Mouse (Mus musculus) forebrain, embryonic 16.5 days (tissue): Measurements from ENCODE around the gene Foxp1. TPM values are rescaled to one million over a fixed set of nuclear protein-coding genes. Genes with fewer than 3 reads are reported as not detected.

Experiments
- ATAC-seq: fragments of 200-750 bp; cut with Nextera tagmentation; 2 replicates; pipeline ENCODE4 v1.8.0; 2017; ENCODE audit warnings: mild to moderate bottlenecking, moderate library complexity
- H3K27ac ChIP-seq: fragments of 300-500 bp; sonication (generic); 2 replicates; pipeline ENCODE4 v1.5.1; 2014; ENCODE audit warnings: low read length, control low read depth
- H3K27me3 ChIP-seq: fragments of 300-500 bp; sonication (generic); replicated peaks from 2 replicates; pipeline ENCODE4 v1.6.1; 2014; ENCODE audit warnings: low read length; ENCODE audit not compliant: control insufficient read depth, insufficient read depth
- H3K36me3 ChIP-seq: fragments of 300-500 bp; sonication (generic); 2 replicates; pipeline ENCODE4 v1.6.1; 2014; ENCODE audit not compliant: control insufficient read depth, insufficient read depth
- H3K4me1 ChIP-seq: fragments of 300-500 bp; sonication (generic); replicated peaks from 2 replicates; pipeline ENCODE4 v1.6.1; 2014; ENCODE audit warnings: low read length; ENCODE audit not compliant: control insufficient read depth, insufficient read depth
- H3K4me2 ChIP-seq: fragments of 300-500 bp; sonication (generic); 2 replicates; pipeline ENCODE4 v1.6.1; 2014; ENCODE audit warnings: mild to moderate bottlenecking, low read length, control low read depth
- H3K4me3 ChIP-seq: fragments of 300-500 bp; sonication (generic); replicated peaks from 2 replicates; pipeline ENCODE4 v1.5.1; 2014; ENCODE audit warnings: mild to moderate bottlenecking, low read length, control low read depth
- H3K9ac ChIP-seq: fragments of 300-500 bp; sonication (generic); replicated peaks from 2 replicates; pipeline ENCODE4 v1.6.1; 2014; ENCODE audit warnings: low read depth, low read length, control low read depth
- H3K9me3 ChIP-seq: fragments of 300-500 bp; sonication (generic); 2 replicates; pipeline ENCODE4 v1.6.1; 2016; ENCODE audit warnings: low read length; ENCODE audit not compliant: control insufficient read depth
- WGBS: fragments of 180-500 bp; shearing (Covaris S2); extraction: QIAGEN DNeasy Blood & Tissue Kit; methylation state at CpG from one replicate; pipeline ENCODE4 v1.1.7; 2014; 5-methylcytosine and 5-hydroxymethylcytosine counted together
- polyA plus RNA-seq: library from polyadenylated mRNA; unstranded; fragments of >200 nt; fragmentation: Nextera tagmentation; extraction: Ambion mirVana; gene quantifications from 2 replicates; pipeline ENCODE4 v1.2.1, GENCODE M21; 2015

Gene Foxp1
- polyA plus RNA-seq, 1 experiment from 2014 or later: 123 TPM

GRCm38 (mm10) chr6:99378997-99379710, 143.4 kb downstream of the Foxp1 start:
- no peak for ATAC-seq
- Histone ChIP-seq H3K36me3 (no peaks in the 10 kb centered on the region), H3K4me3 (no peak overlapping the region), H3K9ac (no peak overlapping the region), H3K27ac (no peak overlapping the region), H3K4me2 (no peak overlapping the region), H3K9me3 (no peaks in the 10 kb centered on the region), H3K4me1 (peaks cover 37% of the 10 kb centered on the region), H3K27me3 (no peaks in the 10 kb centered on the region)
- 67% methylated on average over 7 of the region's 7 CpGs for WGBS

GRCm38 (mm10) chr6:99377716-99378115, 144.8 kb downstream of the Foxp1 start:
- Histone ChIP-seq H3K36me3 (no peaks in the 10 kb centered on the region), H3K4me2 (no peak overlapping the region), H3K27me3 (no peaks in the 10 kb centered on the region), H3K4me3 (no peak overlapping the region), H3K4me1 (peaks cover 40% of the 10 kb centered on the region), H3K27ac (peak overlapping the region; percentile 86; the same call in 1 of the 2 replicates), H3K9me3 (no peaks in the 10 kb centered on the region), H3K9ac (no peak overlapping the region)
- no peak for ATAC-seq
- 48% methylated on average over 4 of the region's 4 CpGs for WGBS

- no peak overlapping the region for H3K9ac ChIP-seq
- H3K4me1 ChIP-seq: peaks cover 40% of the 10 kb centered on the region
- H3K27ac ChIP-seq: peak overlapping the region; percentile 86
- no peak overlapping the region for H3K4me2 ChIP-seq
- no peaks in the 10 kb centered on the region for H3K9me3 ChIP-seq
- no peaks in the 10 kb centered on the region for H3K27me3 ChIP-seq
- no peak overlapping the region for H3K4me3 ChIP-seq
- H3K36me3 ChIP-seq: no peaks in the 10 kb centered on the region
- WGBS: 51% methylated on average over 2 of the region's 2 CpGs
- ATAC-seq: no peak
These were observed 145.4 kb downstream of the Foxp1 start for GRCm38 (mm10) chr6:99377131-99377530.

- H3K36me3 ChIP-seq: no peaks in the 10 kb centered on the region
- peak overlapping the region; percentile 37 for H3K4me2 ChIP-seq
- peaks cover 40% of the 10 kb centered on the region for H3K4me1 ChIP-seq
- H3K27ac ChIP-seq: peak overlapping the region; percentile 86
- no peak overlapping the region for H3K4me3 ChIP-seq
- ATAC-seq: peak; percentile 17; the same call in 1 of the 2 replicates
- H3K9me3 ChIP-seq: no peaks in the 10 kb centered on the region
- 67% methylated on average over 8 of the region's 8 CpGs for WGBS
- H3K9ac ChIP-seq: no peak overlapping the region; the same call in 1 of the 2 replicates
- H3K27me3 ChIP-seq: no peaks in the 10 kb centered on the region
These were observed 145.8 kb downstream of the Foxp1 start for GRCm38 (mm10) chr6:99376721-99377120.

GRCm38 (mm10) chr6:99375865-99376264, 146.7 kb downstream of the Foxp1 start:
- Histone ChIP-seq H3K36me3 (no peaks in the 10 kb centered on the region), H3K9ac (no peak overlapping the region; the same call in 1 of the 2 replicates), H3K9me3 (no peaks in the 10 kb centered on the region), H3K27ac (peak overlapping the region; percentile 86), H3K4me1 (peaks cover 40% of the 10 kb centered on the region), H3K4me3 (no peak overlapping the region), H3K4me2 (no peak overlapping the region), H3K27me3 (no peaks in the 10 kb centered on the region)
- WGBS: 25% methylated on average over 6 of the region's 6 CpGs
- peak; percentile 57 for ATAC-seq

- H3K4me2 ChIP-seq: no peak overlapping the region
- H3K4me1 ChIP-seq: peaks cover 40% of the 10 kb centered on the region
- ATAC-seq: peak; percentile 11; the same call in 1 of the 2 replicates
- whole genome bisulfite sequencing: 77% methylated on average over 4 of the region's 4 CpGs
- H3K9ac ChIP-seq: no peak overlapping the region
- no peak overlapping the region for H3K4me3 ChIP-seq
- peak overlapping the region; percentile 2; the same call in 1 of the 2 replicates for H3K27ac ChIP-seq
- H3K27me3 ChIP-seq: no peaks in the 10 kb centered on the region
- no peaks in the 10 kb centered on the region for H3K9me3 ChIP-seq
- no peaks in the 10 kb centered on the region for H3K36me3 ChIP-seq
These were observed 147.1 kb downstream of the Foxp1 start for GRCm38 (mm10) chr6:99375376-99375775.

- Histone ChIP-seq H3K27me3 (no peaks in the 10 kb centered on the region), H3K4me2 (no peak overlapping the region), H3K4me1 (peaks cover 40% of the 10 kb centered on the region), H3K4me3 (no peak overlapping the region), H3K9ac (no peak overlapping the region), H3K36me3 (no peaks in the 10 kb centered on the region), H3K27ac (no peak overlapping the region), H3K9me3 (no peaks in the 10 kb centered on the region)
- WGBS: 46% methylated on average over 19 of the region's 19 CpGs
- no peak for ATAC-seq
These were observed 147.9 kb downstream of the Foxp1 start for GRCm38 (mm10) chr6:99374448-99375271.

- Histone ChIP-seq H3K4me1 (peaks cover 34% of the 10 kb centered on the region), H3K9me3 (no peaks in the 10 kb centered on the region), H3K4me2 (no peak overlapping the region), H3K27me3 (no peaks in the 10 kb centered on the region), H3K36me3 (no peaks in the 10 kb centered on the region), H3K4me3 (no peak overlapping the region), H3K27ac (no peak overlapping the region), H3K9ac (no peak overlapping the region)
- no peak for ATAC-seq
- WGBS: 87% methylated on average over 5 of the region's 5 CpGs
These were observed 150.1 kb downstream of the Foxp1 start for GRCm38 (mm10) chr6:99372427-99372826.

- Histone ChIP-seq H3K27me3 (no peaks in the 10 kb centered on the region), H3K36me3 (no peaks in the 10 kb centered on the region), H3K4me1 (peaks cover 30% of the 10 kb centered on the region), H3K27ac (no peak overlapping the region), H3K4me3 (no peak overlapping the region), H3K9ac (no peak overlapping the region), H3K4me2 (no peak overlapping the region), H3K9me3 (no peaks in the 10 kb centered on the region)
- WGBS: 94% methylated on average over 6 of the region's 6 CpGs
- no peak for ATAC-seq
These were observed 150.5 kb downstream of the Foxp1 start for GRCm38 (mm10) chr6:99372016-99372415.
